Mouse (Mus musculus): Measurements from ENCODE around the gene Ctla4.
A peak's percentile ranks its signal among the peaks of the same experiment; 100 is the strongest.

Ctla4 gene

GRCm38 (mm10) chr1:60930397-60930796 lies 43.6 kb downstream of the Ctla4 start:
- DNase-seq, result no peak

- no peak for DNase-seq
Measured at GRCm38 (mm10) chr1:60935968-60936581, 49.3 kb downstream of the Ctla4 start.

GRCm38 (mm10) chr1:60936963-60937711 lies 50.3 kb downstream of the Ctla4 start:
- no peak for DNase-seq

- DNase-seq, result no peak
Measured at GRCm38 (mm10) chr1:60938256-60938655, 51.5 kb downstream of the Ctla4 start.

GRCm38 (mm10) chr1:60938974-60939373 lies 52.2 kb downstream of the Ctla4 start:
- no peak for DNase-seq

GRCm38 (mm10) chr1:60940023-60940422 lies 53.2 kb downstream of the Ctla4 start:
- DNase-seq, result no peak

- DNase-seq, result no peak
Measured at GRCm38 (mm10) chr1:60940620-60941019, 53.8 kb downstream of the Ctla4 start.

GRCm38 (mm10) chr1:60941056-60942048 lies 54.6 kb downstream of the Ctla4 start:
- DNase-seq, result no peak

- no peak for DNase-seq
Measured at GRCm38 (mm10) chr1:60942921-60943320, 56.1 kb downstream of the Ctla4 start.

- DNase-seq, result no peak
Measured at GRCm38 (mm10) chr1:60945633-60946401, 59.0 kb downstream of the Ctla4 start.

- no peak for DNase-seq
Measured at GRCm38 (mm10) chr1:60948112-60948511, 61.3 kb downstream of the Ctla4 start.

GRCm38 (mm10) chr1:60952958-60953357 lies 66.2 kb downstream of the Ctla4 start:
- no peak for DNase-seq

GRCm38 (mm10) chr1:60953686-60954085 lies 66.9 kb downstream of the Ctla4 start:
- no peak for DNase-seq

- no peak for DNase-seq
Measured at GRCm38 (mm10) chr1:60954759-60955158, 68.0 kb downstream of the Ctla4 start.

GRCm38 (mm10) chr1:60955186-60955585 lies 68.4 kb downstream of the Ctla4 start:
- DNase-seq, result no peak

- DNase-seq, result no peak
Measured at GRCm38 (mm10) chr1:60956196-60956595, 69.4 kb downstream of the Ctla4 start.

GRCm38 (mm10) chr1:60958287-60958686 lies 71.5 kb downstream of the Ctla4 start:
- DNase-seq, result no peak

GRCm38 (mm10) chr1:60959246-60959645 lies 72.4 kb downstream of the Ctla4 start:
- DNase-seq, result no peak

- no peak for DNase-seq
Measured at GRCm38 (mm10) chr1:60960451-60960850, 73.7 kb downstream of the Ctla4 start.

- peak; percentile 22 for DNase-seq
Measured at GRCm38 (mm10) chr1:60961080-60961479, 74.3 kb downstream of the Ctla4 start.

GRCm38 (mm10) chr1:60962095-60962494 lies 75.3 kb downstream of the Ctla4 start:
- DNase-seq, result no peak
